Mouse (Mus musculus) G1E (cell line): ENCODE results near the gene Ucma. TPM values are rescaled to one million over a fixed set of nuclear protein-coding genes. Genes with fewer than 3 reads are reported as not detected.

Source experiments
- ATAC-seq: 2 replicates; pipeline ENCODE4 v1.8.0; 2016; ENCODE audit warnings: mild to moderate bottlenecking; ENCODE audit not compliant: insufficient number of reproducible peaks, poor library complexity, low FRiP score, severe bottlenecking; ENCODE audit errors: extremely low read depth
- DNase-seq: peaks from one replicate; pipeline ENCODE4 v3.0.0; 2012; ENCODE audit warnings: low spot score
- H3K27me3 ChIP-seq: 2 replicates; pipeline ENCODE4 v1.6.1; 2012; ENCODE audit warnings: mild to moderate bottlenecking, low read length, inconsistent platforms; ENCODE audit not compliant: insufficient read depth
- H3K36me3 ChIP-seq: replicated peaks from 2 replicates; pipeline ENCODE3; 2012; ENCODE audit warnings: mild to moderate bottlenecking, inconsistent platforms
- H3K4me1 ChIP-seq: 2 replicates; pipeline ENCODE4 v1.6.1; 2012; ENCODE audit warnings: low read depth, low read length, inconsistent platforms, mixed read lengths; ENCODE audit not compliant: insufficient read depth
- H3K4me3 ChIP-seq: 2 replicates; pipeline ENCODE4 v1.5.1; 2012; ENCODE audit warnings: low read depth, mild to moderate bottlenecking, inconsistent platforms, low read length, moderate library complexity, mixed read lengths
- H3K9me3 ChIP-seq: replicated peaks from 2 replicates; pipeline ENCODE4 v1.6.1; 2012; ENCODE audit warnings: inconsistent platforms
- CTCF ChIP-seq: IDR thresholded peaks from 2 replicates; pipeline ENCODE4 v1.5.1; 2012; ENCODE audit warnings: low read depth, low read length, inconsistent platforms, mixed read lengths
- GATA1 ChIP-seq: IDR thresholded peaks from 2 replicates; pipeline ENCODE4 v1.6.1; 2012; ENCODE audit warnings: borderline replicate concordance, low read length, inconsistent platforms, mixed read lengths
- GATA2 ChIP-seq: IDR thresholded peaks from 2 replicates; pipeline ENCODE4 v1.6.1; 2012; ENCODE audit warnings: low read depth, low read length, inconsistent platforms, borderline replicate concordance
- POLR2AphosphoS5 ChIP-seq: IDR thresholded peaks from 2 replicates; pipeline ENCODE4 v1.6.1; 2012; ENCODE audit warnings: low read depth, low read length, inconsistent platforms; ENCODE audit not compliant: insufficient replicate concordance
- TAL1 ChIP-seq: conservative IDR thresholded peaks from 2 replicates; pipeline ENCODE4 v1.6.1; 2012; ENCODE audit warnings: low read depth, low read length, inconsistent platforms, mixed read lengths
- polyA plus RNA-seq: library from polyadenylated mRNA; stranded (reverse); fragments of >175 nt; gene quantifications from 2 replicates; pipeline ENCODE4 v1.2.3, GENCODE M21; 2012
- total RNA-seq, 2 experiments: library from RNA; stranded (forward) in 1 of 2; stranded (reverse) in 1 of 2; fragments of 200-1000 nt in 1 of 2; fragments of >200 nt in 1 of 2; fragmentation: Nextera tagmentation in 1 of 2; gene quantifications; 2 replicates each; pipeline ENCODE4 v1.2.3; 2014 to 2017

Gene Ucma
- total and polyA plus RNA-seq, 3 experiments, result not detected

DNA sequence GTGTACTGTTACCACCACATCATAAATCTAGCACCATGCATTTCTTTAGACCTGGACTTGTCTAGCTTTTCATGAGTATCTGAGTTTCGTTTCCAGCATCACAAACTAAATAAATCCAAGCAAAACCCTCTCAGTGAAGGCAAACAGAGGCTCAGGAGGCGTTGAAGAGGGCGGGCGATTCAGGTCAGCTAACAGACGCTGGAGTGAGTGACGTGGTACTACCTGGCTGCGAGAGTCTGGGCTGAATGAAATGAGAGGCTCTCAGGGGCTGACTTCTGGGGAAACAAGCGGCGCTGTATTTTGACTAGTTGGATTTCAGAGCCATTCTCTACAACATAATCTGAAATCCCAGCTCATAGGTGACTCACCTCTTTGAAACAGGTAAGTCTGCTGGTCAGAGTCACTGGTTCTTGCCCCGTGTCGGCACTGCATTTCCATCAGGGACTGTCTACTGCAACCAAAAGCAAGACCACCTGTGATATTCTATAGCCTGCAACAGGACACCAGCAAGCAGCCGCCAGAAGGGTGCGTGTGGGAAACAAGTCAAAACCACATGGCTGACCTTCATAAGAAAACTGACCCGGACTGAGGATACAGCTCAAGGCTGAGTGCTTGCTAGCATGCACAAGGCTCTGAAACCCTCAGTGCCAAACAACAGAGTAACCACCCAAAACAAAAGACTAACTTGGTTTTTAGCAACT lies 47.9 kb downstream of the Ucma start:
- no peaks in the 10 kb centered on the region for H3K9me3 ChIP-seq
- H3K36me3 ChIP-seq, result peaks cover 80% of the 10 kb centered on the region
- peaks cover 2% of the 10 kb centered on the region; the same call in 1 of the 2 replicates for H3K4me1 ChIP-seq
- no peaks in the 10 kb centered on the region for H3K27me3 ChIP-seq
- DNase-seq (no peak), ATAC-seq (no peak)
- no peak overlapping the region for H3K4me3 ChIP-seq
- no peak for TF ChIP-seq POLR2AphosphoS5
- no peak for TF ChIP-seq GATA1
- no peak for TF ChIP-seq GATA2
- TF ChIP-seq CTCF, result no peak
- no peak for TF ChIP-seq TAL1

DNA sequence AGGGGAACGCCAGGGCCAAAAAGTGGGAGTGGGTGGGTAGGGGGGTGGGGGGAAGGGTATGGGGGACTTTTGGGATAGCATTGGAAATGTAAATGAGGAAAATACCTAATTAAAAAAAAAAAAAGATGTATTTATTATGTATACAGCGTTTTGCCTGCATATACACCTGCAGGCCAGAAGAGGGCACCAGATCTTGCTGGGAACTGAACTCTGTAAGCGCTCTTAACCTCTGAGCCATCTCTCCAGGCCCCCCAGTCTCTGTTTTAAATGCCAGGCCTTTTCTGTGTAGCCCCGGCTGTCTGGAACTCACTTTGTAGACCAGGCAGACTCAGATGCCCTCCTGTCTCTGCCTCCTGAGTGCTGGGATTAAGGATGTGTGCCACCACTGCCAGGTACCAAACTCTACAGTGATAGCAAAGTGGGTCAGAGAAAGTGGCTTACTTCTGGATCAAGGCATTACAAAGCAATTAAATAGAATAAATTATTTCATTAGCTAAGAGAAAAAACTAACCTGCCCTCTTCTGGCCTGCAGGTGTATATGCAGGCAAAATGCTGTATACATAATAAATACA lies 49.3 kb downstream of the Ucma start:
- no peak for DNase-seq
- TF ChIP-seq GATA2 (no peak), CTCF (peak; percentile 31; the same call in 1 of the 2 replicates), GATA1 (no peak), POLR2AphosphoS5 (no peak)
- Histone ChIP-seq H3K9me3 (no peaks in the 10 kb centered on the region), H3K4me3 (no peak overlapping the region), H3K4me1 (peaks cover 2% of the 10 kb centered on the region; the same call in 1 of the 2 replicates), H3K36me3 (peaks cover 80% of the 10 kb centered on the region), H3K27me3 (no peaks in the 10 kb centered on the region)
- no peak for ATAC-seq

GRCm38 (mm10) chr2:5027057-5027456 lies 51.1 kb downstream of the Ucma start:
- Histone ChIP-seq H3K9me3 (no peaks in the 10 kb centered on the region), H3K36me3 (peaks cover 79% of the 10 kb centered on the region), H3K4me3 (no peak overlapping the region), H3K4me1 (peaks cover 2% of the 10 kb centered on the region; the same call in 1 of the 2 replicates), H3K27me3 (no peaks in the 10 kb centered on the region)
- DNase-seq, result no peak
- TF ChIP-seq GATA1, result no peak
- no peak for ATAC-seq

- H3K4me3 ChIP-seq, result no peak overlapping the region
- no peaks in the 10 kb centered on the region for H3K9me3 ChIP-seq
- no peak for TF ChIP-seq GATA1
- no peak for TF ChIP-seq TAL1
- TF ChIP-seq GATA2, result no peak
- no peak for TF ChIP-seq POLR2AphosphoS5
- TF ChIP-seq CTCF, result no peak
- no peak for ATAC-seq
- no peak for DNase-seq
- H3K4me1 ChIP-seq, result peaks cover 2% of the 10 kb centered on the region; the same call in 1 of the 2 replicates
- peaks cover 79% of the 10 kb centered on the region for H3K36me3 ChIP-seq
- H3K27me3 ChIP-seq, result no peaks in the 10 kb centered on the region
Measured at GRCm38 (mm10) chr2:5028047-5028446, 52.1 kb downstream of the Ucma start.

DNA sequence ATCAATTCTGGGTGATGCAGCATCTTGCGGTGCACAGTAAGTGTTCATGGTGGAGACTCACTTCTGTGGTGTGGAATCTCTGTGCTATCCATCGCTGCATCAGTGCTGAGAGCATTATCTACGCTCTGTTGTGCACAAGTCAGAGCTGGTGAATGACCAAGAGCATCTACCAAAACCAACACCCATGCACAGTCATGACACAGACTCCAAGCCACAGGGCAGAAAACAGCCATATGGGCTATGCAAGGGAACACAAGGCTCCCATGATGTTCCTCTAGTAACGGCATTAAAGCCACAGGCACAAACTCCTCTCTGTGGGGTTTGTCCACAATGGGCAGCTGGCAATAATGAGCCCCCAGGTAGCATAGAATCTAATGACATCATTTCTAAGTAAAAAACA lies 53.9 kb downstream of the Ucma start:
- Histone ChIP-seq H3K4me1 (peaks cover 13% of the 10 kb centered on the region), H3K4me3 (no peak overlapping the region), H3K36me3 (peaks cover 77% of the 10 kb centered on the region), H3K27me3 (no peaks in the 10 kb centered on the region), H3K9me3 (no peaks in the 10 kb centered on the region)
- DNase-seq, result no peak
- no peak for ATAC-seq
- no peak for TF ChIP-seq CTCF
- no peak for TF ChIP-seq TAL1
- TF ChIP-seq GATA2, result no peak
- TF ChIP-seq POLR2AphosphoS5, result no peak
- no peak for TF ChIP-seq GATA1

GRCm38 (mm10) chr2:5031215-5031614 lies 55.3 kb downstream of the Ucma start:
- DNase-seq (no peak), ATAC-seq (no peak)
- Histone ChIP-seq H3K9me3 (no peaks in the 10 kb centered on the region), H3K27me3 (no peaks in the 10 kb centered on the region), H3K36me3 (peaks cover 85% of the 10 kb centered on the region), H3K4me3 (no peak overlapping the region), H3K4me1 (peaks cover 13% of the 10 kb centered on the region)
- TF ChIP-seq CTCF (no peak), GATA2 (no peak), GATA1 (no peak), TAL1 (no peak), POLR2AphosphoS5 (no peak)
